Mouse (Mus musculus) layer of hippocampus, adult 2 months (tissue): ENCODE results near the gene AC124502.3. TPM values are rescaled to one million over a fixed set of nuclear protein-coding genes. Genes with fewer than 3 reads are reported as not detected.

Experiments
- DNase-seq, 2 experiments: peaks; one replicate each; pipeline ENCODE4 v3.0.0; 2022; ENCODE audit warnings: low spot score in 2 of 2
- H3K27ac ChIP-seq: fragments of 200-600 bp; 2 replicates; pipeline ENCODE4 v1.8.1; 2022
- H3K4me3 ChIP-seq: fragments of 200-600 bp; 2 replicates; pipeline ENCODE4 v1.8.1; 2022; ENCODE audit warnings: mild to moderate bottlenecking
- CTCF ChIP-seq: fragments of 200-600 bp; conservative IDR thresholded peaks from 2 replicates; pipeline ENCODE4 v1.8.1; 2022; ENCODE audit warnings: antibody characterized with exemption, mild to moderate bottlenecking, moderate library complexity
- total RNA-seq, 2 experiments: library from RNA; stranded (reverse); gene quantifications; 2 replicates each; pipeline ENCODE4 v1.2.3; 2021

The AC124502.3 gene
- total RNA-seq, 2 experiments from 2014 or later, result 4.1 to 7.6 TPM

DNA sequence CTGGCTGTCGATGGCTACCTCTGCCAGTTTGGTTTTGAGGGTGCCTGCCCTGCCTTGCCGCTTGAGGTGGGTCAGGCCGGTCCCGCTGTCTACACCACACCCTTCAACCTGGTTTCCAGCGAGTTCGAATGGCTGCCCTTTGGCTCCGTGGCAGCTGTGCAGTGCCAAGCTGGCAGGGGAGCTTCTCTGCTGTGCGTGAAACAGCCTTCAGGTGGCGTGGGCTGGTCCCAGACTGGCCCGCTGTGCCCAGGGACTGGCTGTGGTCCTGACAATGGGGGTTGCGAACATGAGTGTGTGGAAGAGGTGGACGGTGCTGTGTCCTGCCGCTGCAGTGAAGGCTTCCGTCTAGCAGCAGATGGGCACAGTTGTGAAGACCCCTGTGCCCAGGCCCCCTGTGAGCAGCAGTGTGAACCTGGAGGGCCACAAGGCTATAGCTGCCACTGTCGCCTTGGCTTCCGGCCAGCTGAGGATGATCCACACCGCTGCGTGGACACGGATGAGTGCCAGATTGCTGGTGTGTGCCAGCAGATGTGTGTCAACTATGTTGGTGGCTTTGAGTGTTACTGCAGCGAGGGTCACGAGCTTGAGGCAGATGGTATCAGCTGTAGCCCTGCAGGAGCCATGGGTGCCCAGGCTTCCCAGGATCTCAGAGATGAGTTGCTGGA lies 30.0 kb downstream of the AC124502.3 start:
- Histone ChIP-seq H3K27ac (peak overlapping the region; percentile 21; the same call in 1 of the 2 replicates), H3K4me3 (peak overlapping the region; percentile 51)
- DNase-seq, result no peak
- TF ChIP-seq CTCF, result peak; percentile 23

DNA sequence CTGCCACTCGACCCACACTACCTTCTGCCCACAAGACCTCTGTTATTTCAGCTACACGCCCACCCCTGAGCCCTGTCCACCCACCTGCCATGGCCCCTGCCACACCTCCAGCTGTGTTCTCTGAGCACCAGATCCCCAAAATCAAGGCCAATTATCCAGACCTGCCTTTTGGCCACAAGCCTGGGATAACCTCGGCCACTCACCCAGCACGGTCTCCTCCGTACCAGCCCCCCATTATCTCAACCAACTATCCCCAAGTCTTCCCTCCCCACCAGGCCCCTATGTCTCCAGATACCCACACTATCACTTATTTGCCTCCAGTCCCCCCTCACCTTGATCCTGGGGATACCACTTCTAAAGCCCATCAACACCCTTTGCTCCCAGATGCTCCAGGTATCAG lies 30.8 kb downstream of the AC124502.3 start:
- H3K27ac ChIP-seq, result no peak overlapping the region
- TF ChIP-seq CTCF, result no peak
- H3K4me3 ChIP-seq, result no peak overlapping the region; the same call in 1 of the 2 replicates
- no peak for DNase-seq

GRCm38 (mm10) chr19:5069978-5070377 lies 31.3 kb downstream of the AC124502.3 start:
- TF ChIP-seq CTCF, result no peak
- no peak overlapping the region for H3K27ac ChIP-seq
- DNase-seq, result no peak
- no peak overlapping the region for H3K4me3 ChIP-seq

GRCm38 (mm10) chr19:5071077-5071476 lies 32.4 kb downstream of the AC124502.3 start:
- Histone ChIP-seq H3K4me3 (peak overlapping the region; percentile 55; the same call in 1 of the 2 replicates), H3K27ac (no peak overlapping the region; the same call in 1 of the 2 replicates)
- TF ChIP-seq CTCF, result no peak
- DNase-seq, result no peak

GRCm38 (mm10) chr19:5071545-5072369 lies 33.1 kb downstream of the AC124502.3 start:
- Histone ChIP-seq H3K4me3 (peak overlapping the region; percentile 55), H3K27ac (peak overlapping the region; percentile 57)
- DNase-seq, result no peak
- TF ChIP-seq CTCF, result no peak

- peak overlapping the region; percentile 55 for H3K4me3 ChIP-seq
- TF ChIP-seq CTCF, result no peak
- DNase-seq, result no peak
- H3K27ac ChIP-seq, result no peak overlapping the region
These were observed 33.8 kb downstream of the AC124502.3 start for GRCm38 (mm10) chr19:5072389-5073019.

DNA sequence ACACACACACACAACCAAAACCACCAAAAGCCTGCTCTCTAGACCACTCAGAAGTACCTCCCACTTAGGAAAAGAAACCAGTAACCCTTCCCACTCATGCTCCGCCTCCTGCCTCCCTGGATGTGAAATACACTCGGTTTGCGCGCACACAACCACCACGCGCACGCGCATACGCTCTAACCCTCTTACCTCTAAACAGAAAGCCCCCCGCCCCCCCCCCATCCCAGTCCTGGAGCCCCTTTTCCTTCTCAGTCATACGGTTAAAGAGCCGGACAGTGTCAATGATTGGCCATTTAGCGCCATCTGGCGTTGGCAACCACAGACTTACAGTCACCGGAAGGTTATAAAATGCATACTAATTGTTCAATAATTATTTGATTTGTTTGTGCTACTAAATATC lies 34.3 kb downstream of the AC124502.3 start:
- Histone ChIP-seq H3K27ac (no peak overlapping the region), H3K4me3 (peak overlapping the region; percentile 8; the same call in 1 of the 2 replicates)
- no peak for DNase-seq
- peak; percentile 73 for TF ChIP-seq CTCF

- no peak for TF ChIP-seq CTCF
- no peak for DNase-seq
- Histone ChIP-seq H3K27ac (no peak overlapping the region), H3K4me3 (no peak overlapping the region)
These were observed 34.8 kb downstream of the AC124502.3 start for GRCm38 (mm10) chr19:5073518-5073917.

- Histone ChIP-seq H3K4me3 (no peak overlapping the region), H3K27ac (no peak overlapping the region)
- DNase-seq, result no peak
- peak; percentile 71 for TF ChIP-seq CTCF
These were observed 40.6 kb downstream of the AC124502.3 start for GRCm38 (mm10) chr19:5079279-5079678.

DNA sequence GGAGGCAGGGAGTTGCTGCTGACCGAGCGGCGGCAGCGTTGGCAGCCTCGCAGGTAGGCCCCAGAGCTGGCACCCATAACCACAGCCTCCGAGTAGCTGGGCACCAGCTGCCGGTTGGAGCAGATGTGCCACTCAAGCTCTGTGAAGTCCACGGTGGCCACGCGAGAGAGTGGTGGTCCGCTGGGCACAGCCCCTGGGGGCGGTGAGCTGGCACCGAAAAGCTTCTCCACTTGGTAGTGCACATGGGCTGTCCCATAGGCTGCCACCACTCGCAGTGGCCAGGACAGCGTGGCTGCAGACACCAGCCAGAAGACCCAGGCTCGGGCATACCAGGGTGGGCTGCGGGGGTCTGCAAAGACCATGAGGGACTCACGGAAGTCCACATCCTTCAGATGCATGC lies 43.3 kb downstream of the AC124502.3 start:
- TF ChIP-seq CTCF, result no peak
- DNase-seq, result no peak
- Histone ChIP-seq H3K4me3 (peak overlapping the region; percentile 13; the same call in 1 of the 2 replicates), H3K27ac (peak overlapping the region; percentile 62; the same call in 1 of the 2 replicates)

- peak overlapping the region; percentile 18; the same call in 1 of the 2 replicates for H3K4me3 ChIP-seq
- TF ChIP-seq CTCF, result no peak
- peak overlapping the region; percentile 62; the same call in 1 of the 2 replicates for H3K27ac ChIP-seq
- no peak for DNase-seq
These were observed 43.9 kb downstream of the AC124502.3 start for GRCm38 (mm10) chr19:5082596-5082995.

GRCm38 (mm10) chr19:5083961-5084833 lies 45.5 kb downstream of the AC124502.3 start:
- DNase-seq, result no peak
- no peak for TF ChIP-seq CTCF
- peak overlapping the region; percentile 89 for H3K4me3 ChIP-seq
- H3K27ac ChIP-seq, result peak overlapping the region; percentile 99
